21 mouse cellular contexts compared by ENCODE assay signal in genomic region chr10:11180077-11180476, GRCm38 (mm10). TPM values are rescaled to one million over a fixed set of nuclear protein-coding genes. Genes with fewer than 3 reads are reported as not detected.
DNase-seq lines count a peak whose midpoint lies in the region; TF ChIP-seq lines count a peak whose summit lies in the region.
"Had no signal": no experiment of that assay in that cellular context is flagged by ENCODE, and none has a peak within 500 bp of the region (broad histone marks: within the 10 kb centered on the region; RNA-seq: fewer than 3 reads in every experiment).

No protein-coding gene starts in this region.

- TF ChIP-seq POLR2A in CH12.LX (IDR thresholded peaks at IDR 0.05; ENCODE audit: low read depth, low read length) (no peak), MEL (IDR thresholded peaks at IDR 0.05; ENCODE audit: control insufficient read depth in 1 of 2, insufficient read depth in 1 of 2, low read depth in 1 of 2, low read length in 2 of 2, poor library complexity in 1 of 2) (no peak)

- H3K4me2 ChIP-seq in CH12.LX (ENCODE audit: insufficient read depth, low read depth, poor library complexity, severe bottlenecking), result no peak overlapping the region

- no peaks in the 10 kb centered on the region for H3K9me3 ChIP-seq in CH12.LX (replicated peaks; ENCODE audit: low read length)
- H3K9me3 ChIP-seq in ES-E14 (ENCODE audit: control insufficient read depth, insufficient read depth, low read depth, low read length), result no peaks in the 10 kb centered on the region
- H3K9me3 ChIP-seq in MEL (replicated peaks; ENCODE audit: insufficient read depth, low read length), result no peaks in the 10 kb centered on the region
- H3K9me3 ChIP-seq: G1E had no signal

- H3K36me3 ChIP-seq in CH12.LX (replicated peaks in 1 of 2; ENCODE audit: control insufficient read depth in 1 of 2, insufficient read depth in 1 of 2, low read length in 1 of 2) (peaks cover 20 to 79% of the 10 kb centered on the region in 2 experiments), ES-E14 (ENCODE audit: control insufficient read depth, insufficient read depth, low read length, poor library complexity, severe bottlenecking) (peaks cover 6% of the 10 kb centered on the region), MEL (ENCODE audit: control insufficient read depth in 1 of 2, insufficient read depth in 2 of 2, low read length in 2 of 2) (peaks cover 0 to 52% of the 10 kb centered on the region in 2 experiments; a peak in 2 of 4 replicates)

- H3K4me1 ChIP-seq in CH12.LX (ENCODE audit: control insufficient read depth in 1 of 2, insufficient read depth in 2 of 2) (no peaks in the 10 kb centered on the region), ES-E14 (ENCODE audit: control insufficient read depth in 2 of 2, insufficient read depth in 2 of 2, low read length in 2 of 2, poor library complexity in 1 of 2) (no peaks in the 10 kb centered on the region), MEL (ENCODE audit: control insufficient read depth in 1 of 2, insufficient read depth in 2 of 2, low read length in 2 of 2) (no peaks in the 10 kb centered on the region)

- TF ChIP-seq RAD21 in CH12.LX (IDR thresholded peaks at IDR 0.05; ENCODE audit: low read depth, low read length), result no peak
- no peak for TF ChIP-seq RAD21 in MEL (IDR thresholded peaks at IDR 0.05; ENCODE audit: low read depth, low read length)

- in situ Hi-C loops in CH12.LX (cut with MboI; ENCODE audit: low pct_ligation_motif_present, low pct_unique_long_range_greater_than_20kb, low sequenced_read_pairs) (no loop called here), ES-E14 (cut with MboI; ENCODE audit: low sequenced_read_pairs in 2 of 2, unreplicated experiment in 2 of 2) (no loop called here)

- dilution Hi-C loops in CH12.LX (cut with MboI; ENCODE audit: extremely low pct_ligation_motif_present, extremely low pct_unique_long_range_greater_than_20kb, low sequenced_read_pairs), result no loop called here

- H3K79me2 ChIP-seq in CH12.LX (replicated peaks; ENCODE audit: control insufficient read depth, extremely low read depth, insufficient read depth, poor library complexity, severe bottlenecking) (no peaks in the 10 kb centered on the region), MEL (ENCODE audit: control insufficient read depth, insufficient read depth, low read length, poor library complexity) (no peaks in the 10 kb centered on the region; the same call in 1 of the 2 replicates)

- TF ChIP-seq EP300 in CH12.LX (IDR thresholded peaks at IDR 0.05; ENCODE audit: low read length) (no peak), MEL (IDR thresholded peaks at IDR 0.05; ENCODE audit: low read depth in 1 of 2, low read length in 2 of 2) (no peak)

- no peak overlapping the region for H3K4me3 ChIP-seq in CH12.LX (replicated peaks in 1 of 3; ENCODE audit: low read depth in 2 of 3, low read length in 2 of 3, poor library complexity in 1 of 3)
- H3K4me3 ChIP-seq in ES-E14 (ENCODE audit: insufficient read depth in 1 of 2, low read depth in 1 of 2, low read length in 2 of 2, poor library complexity in 1 of 2, severe bottlenecking in 1 of 2), result no peak overlapping the region
- no peak overlapping the region for H3K4me3 ChIP-seq in MEL (ENCODE audit: control insufficient read depth in 1 of 2, insufficient read depth in 1 of 2, low read depth in 2 of 2, low read length in 2 of 2)

- DNase-seq in CH12.LX (ENCODE audit: extremely low read depth) (no peak), ES-E14 (ENCODE audit: low read depth, low spot score) (no peak), MEL (ENCODE audit: low read depth, low spot score) (no peak)
- DNase-seq in cerebellum, adult 11-12 months, result no peak
- DNase-seq in retina, embryonic 14.5 days (ENCODE audit: low spot score), result no peak
- no peak for DNase-seq in urinary bladder, adult 2 months (ENCODE audit: low spot score)
- DNase-seq: adrenal gland, adult 2 months; adrenal gland, adult 8-10 months; adrenal gland, postnatal 10 days; adrenal gland, postnatal 14 days; adrenal gland, postnatal 25 days; adrenal gland, postnatal 36 days; B cell, adult 2 months; cerebellum, adult 11 months; cerebellum, adult 18-20 months; cerebellum, adult 2 months; cerebellum, adult 8-10 months; cerebellum, adult 9-10 months; cerebellum, adult 9-11 months had no signal

- TF ChIP-seq CTCF in CH12.LX (conservative IDR thresholded peaks at IDR 0.05 in 1 of 2, IDR thresholded peaks at IDR 0.05 in 1 of 2; ENCODE audit: low read depth in 2 of 2, low read length in 2 of 2) (no peak), MEL (IDR thresholded peaks at IDR 0.05 in 2 of 3, conservative IDR thresholded peaks at IDR 0.05 in 1 of 3; ENCODE audit: control insufficient read depth in 1 of 3, insufficient read depth in 1 of 3, low read depth in 2 of 3, low read length in 3 of 3, poor library complexity in 1 of 3, severe bottlenecking in 1 of 3) (no peak)

- H3K27me3 ChIP-seq in CH12.LX (replicated peaks) (no peaks in the 10 kb centered on the region), MEL (ENCODE audit: control insufficient read depth in 1 of 2, insufficient read depth in 2 of 2, low read length in 2 of 2) (no peaks in the 10 kb centered on the region)
- H3K27me3 ChIP-seq: Patski had no signal

- H3K9ac ChIP-seq in CH12.LX (ENCODE audit: insufficient read depth, low read depth) (no peak overlapping the region), ES-E14 (ENCODE audit: insufficient read depth, low read depth, low read length, poor library complexity, severe bottlenecking) (no peak overlapping the region), MEL (ENCODE audit: control insufficient read depth, low read depth, low read length, poor library complexity, severe bottlenecking) (no peak overlapping the region)

- H3K27ac ChIP-seq in CH12.LX (ENCODE audit: insufficient read depth, low read depth) (no peak overlapping the region), ES-E14 (ENCODE audit: insufficient read depth, low read depth, low read length, poor library complexity, severe bottlenecking) (no peak overlapping the region), MEL (ENCODE audit: control insufficient read depth, low read depth, low read length) (no peak overlapping the region)

TF ChIP-seq in CH12.LX, 34 proteins besides CTCF, POLR2A, EP300 and RAD21:
- no peak for TF ChIP-seq ELF1 (IDR thresholded peaks at IDR 0.05; ENCODE audit: low read depth, low read length)
- peak; percentile 94 for TF ChIP-seq MAFK (IDR thresholded peaks at IDR 0.05; ENCODE audit: insufficient replicate concordance, low read length)
TF ChIP-seq in CH12.LX: peak in this region for 1.

TF ChIP-seq in ES-E14, 5 proteins besides CTCF, POLR2A, EP300 and RAD21:
- TF ChIP-seq ZNF384 (IDR thresholded peaks at IDR 0.05; ENCODE audit: low read depth, low read length) (no peak), MAFK (IDR thresholded peaks at IDR 0.05; ENCODE audit: insufficient read depth, low read depth, low read length) (peak; percentile 94), CHD2 (IDR thresholded peaks at IDR 0.05; ENCODE audit: low read depth, low read length) (no peak)

TF ChIP-seq in MEL, 35 proteins besides CTCF, POLR2A, EP300 and RAD21:
- peak; percentile 91 for TF ChIP-seq MAFK (IDR thresholded peaks at IDR 0.05; ENCODE audit: borderline replicate concordance, low read depth, low read length)
- TF ChIP-seq MYC (IDR thresholded peaks at IDR 0.05; ENCODE audit: low read depth, low read length), result no peak

RNA-seq across cellular contexts. Expression of gene Shprh, which starts 30.9 kb away (rescaled TPM):
- 12.1 and 12.9 TPM in 2 replicates for total RNA-seq in CH12.LX (2012; rRNA removed)
- total RNA-seq in CH12.LX (2014; rRNA removed), result 11.0 and 11.2 TPM in 2 replicates
- 11.5 and 12.1 TPM in 2 replicates for polyA plus RNA-seq in CH12.LX (2012; ENCODE audit: insufficient read length, low read depth)
- 20.6 and 23.1 TPM in 2 replicates for total RNA-seq in ES-E14 (2012; rRNA removed)
- 11.0 and 14.3 TPM in 2 replicates for total RNA-seq in MEL (2012; rRNA removed)
- polyA plus RNA-seq in MEL (2012; ENCODE audit: insufficient read depth in 1 of 2, insufficient read length in 2 of 2, low read depth in 1 of 2, low replicate concordance in 2 of 2, missing spikeins in 1 of 2), result 10 to 100 TPM in 1 of 2 experiments, not detected in 1; 13.3 TPM
- polyA plus RNA-seq in urinary bladder, adult 2 months (2012; rRNA removed), result 8.3 and 8.4 TPM in 2 replicates

Comparison
In these comparisons a context has a peak if more than half of its experiments do, and no peak if none do; other contexts are left out.
1. Of the 35 proteins assayed by ChIP-seq in both MEL and CH12.LX: peak only in MEL: none; only in CH12.LX: none; in both: MAFK; in neither: 34.